Mouse (Mus musculus): Measurements from ENCODE around the gene Sept10.

The Sept10 gene

DNA sequence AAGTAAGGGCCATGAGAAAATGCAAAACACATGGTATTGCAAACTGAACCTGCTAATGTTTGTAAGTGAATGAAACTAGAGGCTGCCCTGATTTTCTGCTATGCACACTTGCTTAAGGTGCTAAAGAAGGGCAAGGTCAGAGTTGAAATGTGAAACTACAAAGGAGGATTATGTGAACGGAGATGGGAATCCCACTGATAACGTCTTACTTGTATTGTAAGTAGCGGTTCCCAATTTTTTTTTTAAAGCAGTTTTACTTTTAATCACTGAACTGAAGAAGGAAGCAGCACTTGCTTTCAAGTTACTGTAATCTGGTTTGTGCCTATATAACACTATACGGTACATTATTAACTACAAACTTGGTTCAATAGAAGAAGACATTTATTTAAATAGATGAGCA is 2.2 kb upstream of the Sept10 start:
- no peak for DNase-seq (ENCODE audit: low spot score)

DNA sequence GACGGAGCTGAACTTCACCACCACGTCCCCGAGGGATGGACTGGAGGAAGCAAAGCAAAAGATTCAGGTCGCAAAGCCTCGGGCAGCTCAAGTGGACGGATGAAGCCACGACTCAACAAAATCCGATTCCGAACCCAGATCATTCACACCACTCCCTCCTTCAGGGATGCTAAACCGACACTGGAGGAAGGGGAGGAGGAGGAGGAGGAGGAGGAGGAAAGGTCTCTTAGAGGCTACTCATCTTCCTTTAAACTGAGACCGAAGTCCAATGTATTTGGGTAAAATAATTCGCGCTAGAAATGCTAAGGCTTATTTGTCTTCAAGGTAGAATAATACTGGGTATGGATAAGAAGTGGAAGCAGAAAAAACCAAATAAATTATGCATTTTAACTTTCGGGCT is 1.7 kb upstream of the Sept10 start:
- DNase-seq (ENCODE audit: low spot score), result no peak

DNA sequence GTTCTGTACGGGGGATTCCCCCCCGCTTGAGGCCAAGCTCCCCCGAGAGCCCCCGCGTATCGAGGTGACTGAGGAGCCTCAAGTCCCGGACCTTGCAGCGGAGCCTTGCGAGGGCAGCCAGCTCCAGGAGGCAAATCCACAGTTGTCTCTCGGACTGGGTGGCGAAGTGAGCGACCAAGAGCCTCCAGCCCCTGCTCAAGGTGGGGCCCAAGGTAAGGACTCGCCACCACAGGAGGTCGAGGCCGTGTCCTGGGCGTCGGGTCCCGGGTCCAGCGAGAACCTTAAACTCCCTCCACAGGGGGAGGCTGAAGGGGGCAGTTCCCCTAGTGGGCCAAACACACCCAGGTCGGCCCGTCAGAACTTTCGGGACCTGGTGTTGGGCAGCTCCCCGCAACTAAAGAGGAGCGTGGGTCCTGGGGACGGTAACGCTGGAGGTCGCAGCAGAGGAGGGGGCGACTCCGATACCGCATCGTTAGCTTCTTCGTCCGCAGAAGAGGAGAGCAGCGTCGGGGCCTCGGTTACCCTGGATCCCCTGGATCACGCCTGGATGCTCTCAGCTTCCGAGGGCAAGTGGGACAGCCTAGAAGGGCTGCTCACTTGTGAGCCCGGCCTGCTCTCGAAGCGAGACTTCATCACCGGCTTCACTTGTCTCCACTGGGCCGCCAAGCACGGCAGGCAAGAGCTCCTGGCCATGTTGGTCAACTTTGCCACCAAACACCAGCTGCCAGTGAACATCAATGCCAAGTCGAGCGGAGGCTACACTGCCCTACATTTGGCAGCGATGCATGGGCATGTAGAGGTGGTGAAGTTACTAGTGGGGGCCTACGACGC is 839 bp upstream of the Sept10 start:
- no peak for DNase-seq (ENCODE audit: low spot score)

GRCm38 (mm10) chr10:59220824-59221472 is 699 bp downstream of the Sept10 start:
- DNase-seq (ENCODE audit: low spot score), result no peak

- no peak for DNase-seq (ENCODE audit: low spot score)
Observed at GRCm38 (mm10) chr10:59200011-59200410, 21.6 kb downstream of the Sept10 start.

GRCm38 (mm10) chr10:59196763-59197162 is 24.9 kb downstream of the Sept10 start:
- no peak for DNase-seq (ENCODE audit: low spot score)

DNA sequence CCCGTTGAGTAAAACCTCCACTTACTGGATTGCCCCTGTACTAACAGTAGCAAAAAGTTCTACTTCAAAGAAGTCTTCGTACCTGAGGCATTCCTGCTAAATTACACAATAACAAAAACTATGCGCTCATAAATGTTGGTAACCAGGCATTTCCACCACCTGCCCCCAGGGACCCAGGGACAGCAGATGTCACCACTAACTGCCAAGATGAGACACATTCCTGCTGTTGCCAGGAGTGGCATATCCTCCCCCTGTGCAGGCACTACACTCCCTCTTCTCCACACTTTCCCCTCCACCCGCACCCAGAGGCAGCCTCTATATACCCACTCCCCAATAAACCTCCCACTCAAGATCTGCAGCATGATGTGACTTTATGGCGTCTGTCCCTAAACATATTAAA is 26.8 kb downstream of the Sept10 start:
- DNase-seq (ENCODE audit: low spot score), result no peak

- DNase-seq (ENCODE audit: low spot score), result no peak
Observed at GRCm38 (mm10) chr10:59182306-59182705, 39.3 kb downstream of the Sept10 start.

- no peak for DNase-seq (ENCODE audit: low spot score)
Observed at GRCm38 (mm10) chr10:59179620-59180019, 42.0 kb downstream of the Sept10 start.

- DNase-seq (ENCODE audit: low spot score), result no peak
Observed at GRCm38 (mm10) chr10:59172539-59172938, 49.1 kb downstream of the Sept10 start.

DNA sequence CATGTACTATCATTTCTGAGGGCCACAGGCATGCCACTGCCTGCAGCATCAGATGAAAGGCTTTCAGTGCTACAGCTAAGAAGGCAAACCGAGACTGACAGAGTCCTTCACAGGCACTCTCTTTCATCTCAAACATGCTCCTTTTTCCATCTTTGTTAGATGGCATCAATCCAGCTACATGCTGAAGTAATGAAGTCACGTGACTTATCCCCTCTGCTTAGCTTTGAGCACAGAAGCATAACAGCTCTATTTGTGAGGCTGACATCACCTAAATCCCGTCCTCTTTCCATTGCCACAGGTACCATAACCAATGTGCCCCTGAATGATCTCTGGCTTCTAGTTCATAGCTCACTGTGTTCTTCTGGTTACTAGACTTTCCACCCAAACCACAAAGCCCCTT is 50.6 kb downstream of the Sept10 start:
- DNase-seq (ENCODE audit: low spot score), result no peak

GRCm38 (mm10) chr10:59166104-59166944 is 55.3 kb downstream of the Sept10 start:
- no peak for DNase-seq (ENCODE audit: low spot score)

DNA sequence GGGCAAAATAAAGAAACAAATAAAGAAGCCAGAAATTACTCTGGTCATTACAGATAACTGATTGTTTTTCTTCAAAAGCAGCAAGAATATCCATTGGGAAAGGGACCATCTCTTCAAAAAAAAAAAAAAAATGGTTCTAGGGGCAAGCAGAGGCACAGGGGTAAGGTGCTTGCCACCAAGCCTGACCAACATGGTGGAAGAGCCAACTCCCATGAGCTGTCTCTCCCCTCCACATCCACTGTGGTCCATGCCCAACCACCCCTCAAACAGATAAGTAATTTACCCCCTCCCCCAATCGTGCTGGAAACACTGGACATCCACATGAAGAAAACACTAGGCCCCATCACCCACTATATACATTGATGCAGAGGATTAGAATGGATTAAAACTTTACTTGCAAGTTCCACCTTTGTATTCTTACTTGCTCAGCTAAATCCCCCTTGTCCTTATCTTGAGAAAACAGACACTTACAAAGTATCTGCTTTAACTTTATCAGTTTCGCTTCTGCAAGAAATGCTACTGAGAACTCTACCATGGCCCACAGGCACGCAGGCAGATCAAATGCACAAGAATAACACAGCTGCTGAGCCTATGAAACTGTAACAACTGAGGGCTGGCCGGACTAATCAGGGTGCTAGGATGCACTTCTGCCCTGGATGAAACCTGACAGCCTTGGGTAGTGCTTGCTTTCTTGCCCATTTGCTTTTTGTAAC is 59.3 kb downstream of the Sept10 start:
- DNase-seq (ENCODE audit: low spot score), result no peak

DNA sequence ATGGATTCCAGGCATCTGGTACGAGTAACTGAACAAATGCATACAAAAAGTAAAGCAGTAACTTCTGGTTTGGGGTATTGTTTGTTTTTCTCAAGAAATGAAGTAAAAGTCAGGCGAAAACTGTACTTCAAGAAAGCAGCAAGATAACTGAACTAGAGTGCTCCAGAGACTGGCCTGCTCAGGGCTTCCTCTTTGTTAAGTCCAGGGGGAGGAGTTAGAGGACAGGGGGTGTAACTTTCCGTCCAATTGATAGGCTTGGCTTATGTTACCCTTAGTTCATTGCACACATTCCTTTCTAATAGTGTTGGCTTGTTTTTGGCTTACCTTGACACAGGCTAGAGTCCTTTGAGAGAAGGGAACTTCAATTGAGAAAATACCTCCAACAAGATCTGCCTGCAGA is 63.0 kb downstream of the Sept10 start:
- no peak for DNase-seq (ENCODE audit: low spot score)

- DNase-seq (ENCODE audit: low spot score), result no peak
Observed at GRCm38 (mm10) chr10:59152544-59153081, 69.0 kb downstream of the Sept10 start.

- no peak for DNase-seq (ENCODE audit: low spot score)
Observed at GRCm38 (mm10) chr10:59150938-59151657, 70.5 kb downstream of the Sept10 start.

DNA sequence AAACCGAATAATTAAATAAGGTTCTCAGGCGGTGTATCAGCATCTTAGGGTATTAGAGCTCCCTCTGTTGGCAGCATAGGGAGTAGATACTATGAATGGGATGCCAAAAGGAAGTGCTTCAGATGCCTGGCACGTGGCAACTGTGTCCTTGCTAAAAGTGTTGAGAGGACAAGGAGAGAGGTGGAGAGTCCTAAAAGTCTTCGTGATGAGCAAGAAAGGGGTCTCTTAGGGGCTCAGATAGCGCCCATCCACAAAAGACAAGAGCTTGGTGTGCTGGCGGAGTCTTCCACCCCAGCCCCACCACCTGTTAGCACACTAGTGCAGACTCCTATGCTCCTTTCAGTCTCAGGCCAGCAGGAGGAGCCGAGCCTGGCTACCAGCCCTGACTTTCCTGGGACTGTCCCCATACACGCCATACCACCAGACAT is 71.7 kb downstream of the Sept10 start:
- no peak for DNase-seq (ENCODE audit: low spot score)

DNA sequence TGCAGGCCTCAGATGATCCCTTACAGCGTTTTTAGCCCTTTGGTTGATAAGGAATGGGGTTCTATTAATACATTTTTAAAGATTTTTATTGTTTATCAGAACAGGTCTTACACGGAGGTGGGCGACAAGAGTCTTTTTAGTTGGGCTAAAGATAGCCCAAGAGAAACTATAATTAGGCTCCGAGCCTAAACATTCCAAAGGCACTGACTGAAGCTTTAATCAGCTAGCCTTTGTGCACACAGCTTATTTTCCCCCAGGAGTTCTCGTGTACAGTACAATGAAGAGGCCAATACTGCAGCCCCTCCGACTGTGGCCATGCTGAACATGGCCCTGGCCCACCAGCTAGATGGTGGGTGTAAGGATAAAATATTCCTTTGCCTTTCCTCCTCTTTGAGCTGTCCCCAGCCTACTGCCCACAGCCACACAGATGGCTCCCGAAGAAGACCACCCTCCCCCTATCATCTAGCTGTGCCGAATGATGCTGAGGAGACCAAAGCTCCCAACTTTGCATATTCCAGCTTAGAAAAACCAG is 88.1 kb downstream of the Sept10 start:
- no peak for DNase-seq (ENCODE audit: low spot score)

DNA sequence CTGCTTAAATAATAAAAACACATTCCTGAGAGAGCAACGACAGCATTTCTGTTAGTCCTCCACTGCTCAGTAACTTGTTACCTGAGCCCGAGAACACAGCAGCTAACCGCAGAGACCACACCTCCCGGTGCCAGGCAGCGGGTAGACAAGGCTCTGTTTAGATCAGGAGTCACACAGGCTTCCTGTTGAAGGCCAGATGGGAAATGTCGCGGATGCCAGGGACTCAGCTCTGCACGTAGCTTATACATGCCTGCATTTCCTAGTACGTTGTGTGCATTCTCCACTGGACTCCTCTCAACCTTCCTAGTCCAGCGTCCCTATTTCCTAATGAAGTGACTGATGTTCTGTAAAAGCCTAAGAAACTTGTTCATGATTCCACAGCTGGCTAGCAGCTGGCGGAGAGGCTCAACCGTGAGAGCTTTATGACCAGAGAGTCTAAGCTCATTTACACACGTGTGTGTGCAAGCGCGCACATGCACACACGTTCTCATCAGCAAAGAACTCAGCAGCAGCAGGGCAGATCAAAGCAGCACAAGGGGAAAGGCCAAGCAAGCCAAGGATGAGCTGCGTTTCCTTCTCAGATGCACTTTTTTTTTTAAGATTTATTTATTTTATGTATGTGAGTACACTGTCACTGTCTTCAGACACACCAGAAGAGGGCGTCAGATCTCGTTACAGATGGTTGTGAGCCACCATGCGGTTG is 89.6 kb downstream of the Sept10 start:
- no peak for DNase-seq (ENCODE audit: low spot score)

DNA sequence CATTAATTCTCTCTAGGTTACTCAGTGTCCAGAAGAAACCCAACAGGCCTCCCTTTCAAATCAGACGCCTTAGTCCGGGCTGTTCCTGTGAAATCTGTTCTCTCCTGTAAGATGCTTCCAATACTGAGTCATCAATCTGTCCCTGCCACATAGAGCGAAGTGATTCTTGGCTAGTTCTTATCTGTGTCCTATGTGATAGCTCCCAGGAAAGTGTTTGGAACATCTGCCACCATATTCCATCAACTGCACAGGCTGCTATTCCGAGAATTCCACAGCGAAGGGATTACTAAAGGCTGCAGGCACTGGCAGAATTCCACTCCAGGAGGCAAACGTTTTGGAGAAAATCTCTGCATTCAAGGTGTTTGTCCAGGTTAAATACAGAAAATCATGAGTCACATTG is 94.0 kb downstream of the Sept10 start:
- no peak for DNase-seq (ENCODE audit: low spot score)

Measured in spleen, adult 12 weeks (tissue).